Mouse (Mus musculus) liver, adult 2 months (tissue): Measurements from ENCODE around the gene Hpn.

Experiments used
- CTCF ChIP-seq: fragments of 200-500 bp; IDR thresholded peaks from 2 replicates; pipeline ENCODE4 v1.5.1; 2011; ENCODE audit warnings: low read depth, low read length, control low read depth
- POLR2A ChIP-seq: fragments of 200-500 bp; IDR thresholded peaks from 2 replicates; pipeline ENCODE4 v1.6.1; 2011; ENCODE audit warnings: low read length, control low read depth; ENCODE audit not compliant: insufficient read depth; ENCODE audit errors: extremely low read depth

DNA sequence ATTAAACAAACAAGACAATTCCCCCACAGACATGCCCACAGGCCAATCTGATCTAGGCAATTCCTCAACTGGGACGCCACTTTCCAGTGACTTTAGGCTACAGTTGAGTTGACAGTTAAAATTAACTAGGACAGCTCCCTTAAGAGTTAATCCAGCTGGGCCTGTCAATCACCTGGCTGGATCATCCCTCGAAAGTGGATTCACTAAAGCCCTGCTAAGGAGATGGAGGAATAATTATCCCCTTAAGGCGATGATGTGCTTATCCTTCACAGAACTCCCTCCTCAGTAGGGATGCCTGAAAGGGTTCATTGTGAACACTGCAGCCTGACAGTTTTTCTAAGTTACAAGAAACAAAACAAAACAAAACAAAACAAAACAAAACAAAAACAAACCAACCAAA, 34.5 kb downstream of the Hpn start:
- TF ChIP-seq POLR2A: no peak
- no peak for TF ChIP-seq CTCF
